Mouse (Mus musculus): ENCODE data around the gene Zbtb32.

Gene Zbtb32

DNA sequence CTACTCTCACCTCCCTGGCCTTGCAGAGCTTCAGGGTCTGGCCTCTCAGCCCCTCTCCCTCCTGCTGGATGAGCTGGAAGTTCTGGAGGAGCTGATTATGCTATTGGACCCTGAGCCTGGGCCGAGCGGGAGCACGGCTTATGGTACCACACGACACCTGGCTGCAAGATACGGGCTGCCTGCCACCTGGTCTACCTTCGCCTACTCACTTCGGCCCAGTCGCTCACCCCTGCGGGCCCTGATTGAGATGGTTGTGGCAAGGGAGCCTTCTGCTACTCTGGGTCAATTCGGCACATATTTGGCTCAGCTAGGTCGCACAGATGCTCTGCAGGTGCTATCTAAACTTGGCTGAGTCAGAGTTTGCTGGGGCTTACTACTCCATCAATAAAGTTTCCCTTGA lies 31.2 kb downstream of the Zbtb32 start:
- no peak for DNase-seq (ENCODE audit: low spot score)

GRCm38 (mm10) chr7:30566033-30566432 lies 32.7 kb downstream of the Zbtb32 start:
- no peak for DNase-seq (ENCODE audit: low spot score)

DNA sequence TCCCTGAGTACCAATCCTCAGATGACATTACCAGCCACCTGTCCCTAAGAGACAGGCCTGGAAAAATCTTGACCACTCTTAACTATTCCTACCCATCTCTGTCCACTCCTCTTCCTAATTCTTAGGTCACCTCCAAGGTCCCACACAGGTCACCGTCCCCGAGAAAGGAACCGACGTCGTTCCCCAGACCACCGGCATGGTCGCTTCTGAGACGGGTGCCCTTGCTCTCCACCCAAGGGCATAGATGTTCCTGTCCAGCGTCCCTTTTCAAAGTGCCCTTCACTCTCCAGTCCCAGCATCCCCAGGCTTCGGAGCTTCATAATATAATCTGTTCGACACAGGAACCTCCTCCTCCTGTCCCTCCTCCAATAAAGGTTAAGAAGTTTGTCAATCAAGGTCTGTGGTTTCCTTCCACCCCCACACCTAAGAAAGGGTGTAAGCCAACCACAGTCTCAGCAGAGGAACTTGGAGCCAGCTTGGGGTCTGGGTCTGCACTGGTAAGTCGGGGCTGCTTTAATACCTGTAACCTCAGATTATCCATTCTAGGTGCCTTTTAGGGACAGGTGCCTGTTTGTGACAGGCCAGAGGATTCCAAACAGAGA lies 33.6 kb downstream of the Zbtb32 start, which contains the start of gene Igflr1:
Gene Igflr1 (plus strand): TSS at position 458 of the 602 bp plus-strand sequence.
- no peak for DNase-seq (ENCODE audit: low spot score)

- DNase-seq (ENCODE audit: low spot score) = no peak
Observed at GRCm38 (mm10) chr7:30563906-30564280, 34.8 kb downstream of the Zbtb32 start.

DNA sequence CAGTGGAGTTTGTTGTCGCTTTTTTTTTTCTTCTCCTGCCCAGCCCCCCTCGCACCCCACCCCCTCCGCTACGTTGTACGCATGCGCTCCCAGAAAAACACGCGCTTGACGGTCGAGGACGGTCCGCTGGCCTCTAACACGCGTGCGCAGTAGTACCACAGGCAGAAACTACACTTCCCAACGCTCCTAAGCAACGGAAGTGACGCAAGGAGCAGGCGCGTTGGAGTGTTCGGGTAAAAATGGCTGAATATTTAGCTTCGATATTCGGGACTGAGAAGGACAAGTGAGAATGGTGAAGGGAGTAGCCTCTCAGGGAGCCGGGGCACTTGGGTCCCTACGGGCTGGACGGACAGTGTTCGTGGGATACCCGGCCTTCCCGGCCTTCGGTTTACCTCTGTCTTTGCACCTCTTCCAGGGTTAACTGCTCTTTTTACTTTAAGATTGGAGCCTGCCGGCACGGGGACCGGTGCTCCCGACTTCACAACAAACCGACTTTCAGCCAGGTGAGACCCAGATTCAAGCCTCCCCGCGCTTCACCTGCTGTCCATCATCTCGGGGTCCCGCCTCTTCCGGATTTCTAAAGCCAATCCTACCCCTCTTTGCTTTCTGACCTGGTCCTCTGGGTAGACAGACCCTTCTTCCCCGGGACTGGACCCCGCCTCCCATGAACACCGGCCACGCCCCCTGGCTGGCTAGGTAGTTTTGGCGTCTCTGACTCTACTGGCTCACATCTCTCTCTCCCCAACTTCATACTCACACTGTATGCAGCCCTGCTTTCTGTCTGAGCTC lies 35.4 kb downstream of the Zbtb32 start, which contains the start of the genes U2af1l4, Gm49396 and Psenen:
Gene U2af1l4 (plus strand): TSS at position 185 of the 789 bp plus-strand sequence.
Gene Gm49396 (plus strand): TSS at position 228 of the 789 bp plus-strand sequence.
Gene Psenen (minus strand): TSS at position 511 of the 789 bp plus-strand sequence.
- peak; percentile 96 for DNase-seq (ENCODE audit: low spot score)

DNA sequence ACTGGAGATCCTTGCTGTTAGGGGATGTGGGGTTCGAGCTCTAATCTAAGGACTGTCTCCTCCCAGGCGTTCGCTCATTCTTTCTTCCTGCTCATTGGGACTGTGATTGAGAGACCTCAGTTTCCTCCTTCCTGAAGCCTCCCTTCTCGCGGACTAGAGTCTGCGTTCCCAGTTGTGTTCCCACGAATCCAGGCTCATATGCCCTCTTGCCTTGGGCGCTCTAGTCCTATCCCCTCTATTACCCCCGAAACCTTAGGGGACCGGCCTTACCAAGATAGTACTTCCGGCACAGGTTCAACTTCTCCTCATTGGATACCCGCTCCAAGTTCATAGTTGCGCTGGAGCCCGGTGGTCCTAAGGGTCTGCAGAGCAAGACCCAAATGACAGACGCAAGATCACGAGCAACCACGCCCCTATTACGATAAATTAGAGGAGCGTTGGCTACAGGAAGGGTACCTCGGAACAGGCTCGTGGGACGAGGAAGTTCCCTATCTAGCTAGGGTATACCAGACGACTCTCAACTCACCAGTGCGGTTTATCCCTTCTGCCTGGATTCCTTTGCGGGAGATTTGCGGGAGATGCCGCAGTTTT lies 36.1 kb downstream of the Zbtb32 start:
- DNase-seq (ENCODE audit: low spot score) = no peak

DNA sequence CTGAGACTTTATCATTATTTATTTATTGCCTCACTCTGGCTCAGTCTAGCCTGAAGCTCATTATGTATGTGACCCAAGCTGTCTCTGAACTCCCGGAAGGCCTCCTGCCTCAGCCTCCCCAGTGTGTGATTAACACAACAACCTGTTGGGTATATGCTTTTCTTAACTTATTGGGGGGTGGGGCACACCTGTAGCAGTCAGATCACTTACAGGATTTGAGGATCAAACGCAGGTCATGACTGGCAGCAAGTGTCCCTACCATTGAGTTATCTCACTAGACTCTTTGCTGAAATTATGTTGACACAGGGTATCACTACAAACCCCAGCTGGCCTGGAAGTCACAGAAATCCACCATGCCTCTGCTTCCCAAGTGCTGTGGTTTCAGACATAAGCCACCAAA lies 38.4 kb downstream of the Zbtb32 start:
- DNase-seq (ENCODE audit: low spot score) = no peak

DNA sequence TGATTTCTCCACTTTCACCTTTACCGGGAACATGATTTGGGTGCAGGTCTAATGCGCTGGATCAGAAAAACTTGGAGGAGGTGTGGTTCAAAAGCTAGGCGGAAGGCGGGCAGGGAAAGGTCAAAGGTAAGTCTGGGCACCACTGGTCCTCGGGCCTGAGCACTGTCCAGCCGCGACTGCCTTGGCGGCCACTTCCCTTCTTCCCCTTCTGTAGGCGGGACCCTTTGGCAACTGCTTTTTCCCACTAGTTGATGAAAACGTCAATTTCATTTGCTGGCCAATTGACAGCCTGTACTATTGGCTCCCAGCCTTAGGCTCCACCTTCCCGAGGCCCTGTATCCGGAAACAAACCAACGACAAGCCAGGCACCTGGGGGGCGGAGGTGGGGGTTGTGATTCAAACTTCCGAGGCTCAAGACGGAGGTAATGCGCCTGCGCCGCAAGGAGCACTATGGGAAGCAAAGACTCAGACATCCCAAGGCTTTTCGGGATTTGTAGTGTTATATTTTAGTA lies 39.2 kb downstream of the Zbtb32 start, which contains the start of gene Lin37:
Gene Lin37 (minus strand): TSS at position 396 of the 512 bp plus-strand sequence.
- DNase-seq (ENCODE audit: low spot score) = peak; percentile 98

DNA sequence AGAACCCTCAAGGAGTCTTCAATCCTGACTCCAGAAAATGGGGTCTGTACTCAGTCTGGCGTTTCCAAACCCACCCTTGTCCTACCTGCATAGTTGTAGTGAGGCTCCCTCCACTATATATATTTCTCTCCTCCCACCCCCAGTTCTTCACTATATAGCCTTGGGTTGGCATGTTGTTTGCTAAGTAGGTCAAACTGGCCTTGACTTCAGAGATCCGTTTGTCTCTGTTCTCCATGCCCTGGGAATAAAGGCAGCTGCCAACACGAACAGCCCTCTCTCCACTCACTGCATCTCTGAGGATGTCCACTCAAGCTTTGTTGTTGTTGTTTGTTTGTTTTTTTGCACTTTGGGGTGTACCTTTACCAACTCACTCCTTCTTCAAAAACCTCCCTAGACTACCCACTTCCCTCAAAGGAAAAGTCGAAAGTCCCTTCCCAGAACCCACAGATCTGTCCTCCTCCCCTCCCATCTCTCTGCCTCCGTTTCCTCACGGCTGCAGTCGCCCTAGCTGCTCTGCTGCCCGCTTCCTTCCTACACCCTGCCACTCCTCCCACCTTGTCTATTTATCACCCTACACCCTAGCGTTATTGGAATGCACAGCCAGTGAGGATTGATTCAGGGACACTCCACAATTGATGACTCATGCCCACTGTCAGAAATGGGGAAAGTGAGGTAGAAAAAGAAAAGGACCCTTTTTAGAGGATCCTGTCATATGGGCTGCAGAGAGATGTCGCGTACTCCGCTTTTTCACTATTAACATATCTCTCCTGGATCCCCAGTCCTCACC lies 39.9 kb downstream of the Zbtb32 start:
- no peak for DNase-seq (ENCODE audit: low spot score)

GRCm38 (mm10) chr7:30557901-30558514 lies 40.7 kb downstream of the Zbtb32 start:
- DNase-seq (ENCODE audit: low spot score) = no peak

- no peak for DNase-seq (ENCODE audit: low spot score)
Observed at GRCm38 (mm10) chr7:30556894-30557536, 41.7 kb downstream of the Zbtb32 start.

DNA sequence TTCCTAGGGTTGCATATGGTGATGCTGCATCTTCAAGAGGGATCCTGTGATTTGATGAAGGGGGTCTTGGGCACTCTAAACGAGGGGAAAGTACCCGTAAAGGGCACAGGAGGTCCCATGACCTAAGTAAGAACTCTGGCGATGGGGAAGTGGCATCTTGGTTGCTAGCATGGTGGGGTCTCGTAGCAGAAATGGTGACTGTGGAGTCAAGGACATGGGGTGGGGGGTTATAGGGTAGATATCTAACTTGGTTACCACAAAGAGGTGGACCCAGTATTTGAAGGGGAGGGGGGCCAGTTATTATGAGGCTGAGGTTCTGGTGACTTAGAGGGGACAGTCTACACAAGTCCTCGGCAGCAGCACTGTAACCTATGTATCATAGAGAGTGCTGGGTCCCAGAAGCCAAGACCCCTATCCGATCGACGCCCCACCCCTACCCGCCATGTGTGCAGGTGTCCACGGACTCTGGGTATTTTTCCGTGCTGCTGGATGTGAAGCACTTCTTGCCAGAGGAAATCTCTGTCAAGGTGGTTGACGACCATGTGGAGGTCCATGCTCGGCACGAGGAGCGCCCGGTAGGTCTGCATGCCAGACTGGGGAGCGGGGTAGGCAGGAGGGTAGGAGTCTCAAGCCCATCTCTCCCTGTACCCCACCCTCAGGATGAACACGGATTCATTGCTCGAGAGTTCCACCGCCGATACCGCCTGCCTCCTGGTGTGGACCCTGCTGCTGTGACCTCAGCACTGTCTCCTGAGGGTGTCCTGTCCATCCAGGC lies 44.7 kb downstream of the Zbtb32 start:
- DNase-seq (ENCODE audit: low spot score) = no peak

DNA sequence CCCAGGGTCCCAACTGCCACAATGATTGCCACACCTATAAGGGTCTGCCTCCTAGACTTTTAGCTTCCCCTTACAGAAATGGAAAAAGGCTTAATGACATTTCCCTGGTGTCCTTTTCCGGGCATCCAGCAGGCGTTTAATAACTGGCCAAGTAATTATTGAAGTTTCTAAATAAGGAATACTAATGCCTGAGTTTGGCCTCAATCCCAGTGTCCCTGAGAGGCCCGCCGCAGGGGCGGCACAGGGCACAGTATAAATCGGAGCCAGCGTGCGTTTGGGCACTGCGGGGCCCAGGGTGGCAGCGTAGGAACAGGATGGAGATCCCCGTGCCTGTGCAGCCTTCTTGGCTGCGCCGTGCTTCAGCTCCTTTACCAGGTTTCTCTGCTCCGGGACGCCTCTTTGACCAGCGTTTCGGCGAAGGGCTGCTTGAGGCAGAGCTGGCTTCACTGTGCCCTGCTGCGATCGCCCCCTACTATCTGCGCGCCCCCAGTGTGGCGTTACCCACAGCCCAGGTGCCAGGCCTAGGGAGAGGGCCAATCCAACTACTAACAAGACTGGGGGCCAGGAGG lies 45.6 kb downstream of the Zbtb32 start:
- DNase-seq (ENCODE audit: low spot score) = no peak

- peak; percentile 96 for DNase-seq (ENCODE audit: low spot score)
Observed at GRCm38 (mm10) chr7:30552102-30553020, 46.3 kb downstream of the Zbtb32 start, which contains the start of the genes Hspb6 and Proser3. TSS of gene Hspb6 (plus strand) at chr7:30552178. TSS of gene Proser3 (minus strand) at chr7:30552299.

DNA sequence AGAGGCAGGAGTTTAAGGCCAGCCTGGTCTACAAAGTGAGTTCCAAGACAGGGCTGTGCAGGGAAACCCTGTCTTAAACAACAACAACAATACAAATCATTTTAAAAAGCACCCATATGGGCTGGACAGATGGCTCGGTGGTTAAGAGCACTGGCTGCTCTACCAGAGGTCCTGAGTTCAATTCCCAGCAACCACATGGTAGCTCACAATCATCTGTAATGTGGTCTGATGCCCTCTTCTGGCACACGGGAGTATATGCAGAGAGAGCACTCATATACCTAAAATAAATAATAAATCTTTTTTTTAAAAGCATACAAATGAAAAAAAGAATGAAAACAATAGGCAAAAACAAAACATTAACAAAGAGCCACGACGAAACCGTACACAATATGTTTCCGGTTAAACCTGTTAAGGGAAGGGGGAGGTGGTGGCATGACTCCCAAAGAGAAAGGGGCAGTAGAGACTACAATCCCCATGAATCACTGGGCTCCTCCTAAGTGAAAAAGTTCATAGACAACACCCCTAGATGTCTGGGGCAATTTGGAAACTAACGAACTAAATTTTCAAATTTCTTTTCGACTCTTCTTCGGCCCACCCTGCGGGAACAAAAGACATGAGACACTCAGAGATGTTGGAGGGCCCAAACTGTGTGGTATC lies 47.1 kb downstream of the Zbtb32 start:
- DNase-seq (ENCODE audit: low spot score) = no peak

DNA sequence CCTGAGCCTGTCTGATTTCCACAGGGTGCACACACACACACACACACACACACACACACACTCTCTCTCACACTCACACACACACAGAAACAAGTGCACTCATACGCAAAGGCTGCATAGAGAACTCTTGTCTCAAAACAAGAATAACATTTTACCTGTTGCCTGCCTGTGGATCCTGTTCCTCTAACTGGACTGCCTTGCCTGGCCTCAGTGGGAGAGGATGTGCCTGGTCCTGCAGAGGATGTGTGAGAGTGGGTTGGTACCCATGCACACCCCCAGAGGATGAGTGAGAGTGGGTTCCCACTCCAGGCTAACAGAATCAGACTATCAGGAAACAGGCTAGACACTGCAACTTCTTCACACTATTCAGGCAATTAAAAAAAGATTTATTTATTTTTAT lies 48.1 kb downstream of the Zbtb32 start:
- DNase-seq (ENCODE audit: low spot score) = no peak

DNA sequence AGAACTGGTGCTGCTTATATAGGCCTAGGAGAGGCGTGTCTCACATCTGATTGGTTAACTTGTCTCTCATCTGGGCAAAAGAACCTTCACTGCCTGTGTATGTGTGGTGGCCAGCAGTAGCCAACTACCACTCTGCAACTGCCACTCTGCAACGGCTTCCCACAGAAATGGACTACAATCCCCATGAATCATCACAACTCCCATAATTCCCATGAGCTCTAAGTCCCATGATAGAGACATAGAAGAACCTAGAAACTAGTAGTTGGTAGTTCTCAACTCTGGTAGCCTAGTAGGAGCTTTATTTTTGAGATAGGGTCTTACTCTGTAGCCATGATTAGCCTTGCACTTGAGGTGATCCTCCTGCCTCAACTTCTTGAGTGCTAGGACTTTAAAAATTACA lies 48.8 kb downstream of the Zbtb32 start:
- DNase-seq (ENCODE audit: low spot score) = no peak

- no peak for DNase-seq (ENCODE audit: low spot score)
Observed at GRCm38 (mm10) chr7:30544327-30544726, 54.4 kb downstream of the Zbtb32 start.

Data from ovary, adult 18-20 months (tissue).